Mouse (Mus musculus) WW6 (cell line): ENCODE data around the gene Bet1l.

Source experiments
- DNase-seq: peaks from one replicate; pipeline ENCODE4 v3.0.0-alpha.2; 2013; ENCODE audit warnings: low read depth, low spot score

Bet1l gene

DNA sequence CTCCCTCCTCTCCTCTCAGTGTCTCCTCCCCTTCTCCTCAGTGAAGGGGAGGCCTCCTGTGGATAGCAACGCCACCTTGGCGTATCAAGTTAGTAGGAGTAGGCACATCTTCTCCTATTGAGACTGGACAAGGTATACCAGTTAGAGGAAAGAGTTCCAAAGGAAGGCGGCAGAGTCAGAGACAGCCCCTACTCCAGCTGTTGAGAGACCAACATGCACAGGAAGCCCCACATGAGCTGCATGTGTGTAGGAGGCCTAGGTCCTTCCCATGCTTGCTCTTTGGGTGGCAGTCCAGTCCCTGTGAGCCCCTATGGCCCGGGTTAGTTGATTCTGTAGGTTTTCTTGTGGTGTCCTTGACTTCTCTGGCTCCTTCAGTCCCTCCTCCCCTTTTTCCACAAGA is 24.0 kb downstream of the Bet1l start:
- DNase-seq: no peak

DNA sequence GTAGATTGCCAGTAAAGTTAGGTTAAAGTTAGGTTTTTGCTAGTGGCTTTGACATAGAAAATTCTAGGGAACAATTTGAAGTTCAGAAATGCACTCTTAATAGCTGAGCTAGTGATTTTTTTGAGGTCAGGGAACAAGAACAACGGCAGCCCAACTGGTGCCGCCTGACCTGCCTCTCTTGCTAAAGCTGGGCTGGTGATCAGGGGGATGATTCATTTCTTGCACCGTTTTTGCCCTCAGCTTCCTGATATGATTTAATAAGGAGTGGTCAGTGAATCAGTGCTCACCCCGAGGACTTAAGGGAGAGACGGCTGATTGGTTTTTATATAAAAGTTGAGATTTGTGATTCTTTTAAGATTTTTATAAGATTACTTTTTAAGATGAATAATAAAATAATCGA is 25.9 kb downstream of the Bet1l start:
- no peak for DNase-seq

DNA sequence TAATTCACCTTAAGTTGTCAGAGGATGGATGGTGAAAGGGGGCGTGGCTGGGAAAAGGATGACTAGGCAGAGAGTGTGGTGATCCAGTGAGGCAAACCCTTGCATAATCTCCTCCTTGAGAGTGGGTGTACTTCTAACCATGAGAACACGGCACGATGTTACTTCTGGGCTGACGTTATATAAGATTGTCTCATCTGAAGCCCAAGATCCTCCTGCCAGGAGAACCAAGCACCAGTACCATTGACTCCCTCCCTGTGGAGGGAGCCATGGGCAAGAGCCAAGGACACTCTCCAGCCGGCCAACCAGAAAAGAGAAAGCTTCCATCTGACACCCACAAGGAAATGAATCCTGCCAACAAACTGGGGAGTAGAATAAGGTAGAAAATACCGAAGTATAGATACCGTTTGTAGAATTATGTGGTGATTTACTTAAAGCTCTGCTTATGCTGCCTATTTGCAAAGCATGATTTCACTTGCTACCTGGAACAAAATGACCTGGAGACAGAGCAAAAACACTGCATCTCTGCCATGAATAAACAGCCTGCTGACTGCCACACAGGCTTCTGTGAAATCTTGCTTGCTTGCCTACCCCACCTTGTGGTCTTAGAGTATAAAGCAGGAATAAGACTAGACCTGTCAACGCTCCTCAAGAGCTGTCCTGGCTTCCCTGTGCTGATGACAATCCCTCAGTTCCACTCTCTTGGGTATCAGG is 29.1 kb downstream of the Bet1l start:
- DNase-seq: no peak

DNA sequence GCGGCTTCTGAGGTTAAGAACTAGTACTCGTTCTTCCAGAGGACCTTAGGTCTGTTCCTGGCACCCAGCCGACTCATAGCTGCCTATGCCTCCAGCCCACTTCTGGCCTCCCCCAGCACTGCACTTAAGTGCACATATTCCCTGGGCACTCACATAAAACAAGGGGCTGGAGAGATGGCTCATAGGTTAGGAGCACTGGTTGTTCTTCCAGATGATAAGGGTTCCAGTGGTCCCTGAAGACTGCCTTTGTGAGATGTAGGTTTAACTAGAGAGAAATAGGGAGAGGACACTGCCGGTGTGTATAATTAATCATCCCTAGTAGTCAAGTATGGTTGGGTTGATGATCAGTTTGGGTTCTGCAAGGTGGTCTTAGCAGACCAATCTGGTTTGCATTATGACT is 34.6 kb downstream of the Bet1l start:
- DNase-seq: no peak

DNA sequence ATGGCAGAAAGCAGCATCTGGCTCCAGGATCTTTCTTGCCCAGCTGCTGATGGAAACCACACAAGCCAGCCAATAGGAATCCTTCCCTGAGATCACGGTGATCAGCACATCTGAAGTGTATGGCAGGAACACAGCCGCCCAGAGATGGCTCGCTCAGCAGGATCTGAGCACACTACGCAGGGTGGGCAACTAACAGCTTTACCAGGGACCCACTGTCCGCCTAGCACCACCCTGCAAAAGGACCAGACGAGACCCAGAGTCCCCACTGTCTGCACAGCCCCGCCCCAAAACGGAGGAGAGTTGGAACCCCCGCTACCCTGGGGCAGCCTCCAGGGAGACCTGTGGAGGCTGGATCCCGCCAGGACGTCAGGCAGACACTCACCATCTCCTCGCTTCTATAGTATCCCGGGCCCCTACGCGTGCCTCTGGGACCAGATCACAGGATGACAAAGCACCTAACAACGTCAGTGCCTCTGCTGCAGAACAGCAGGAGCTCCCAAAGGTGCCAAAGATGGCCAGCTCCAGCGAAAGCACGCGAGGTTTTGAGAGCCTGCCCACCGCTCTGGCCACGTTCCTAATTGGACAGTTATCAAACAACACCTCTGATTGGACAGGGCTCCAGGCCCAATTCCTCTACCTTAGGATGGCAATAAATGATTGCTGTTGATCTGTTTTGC is 35.6 kb downstream of the Bet1l start, which contains the start of gene Zfp941:
Gene Zfp941 (minus strand): TSS at position 526 of the 677 bp plus-strand sequence.
- no peak for DNase-seq

DNA sequence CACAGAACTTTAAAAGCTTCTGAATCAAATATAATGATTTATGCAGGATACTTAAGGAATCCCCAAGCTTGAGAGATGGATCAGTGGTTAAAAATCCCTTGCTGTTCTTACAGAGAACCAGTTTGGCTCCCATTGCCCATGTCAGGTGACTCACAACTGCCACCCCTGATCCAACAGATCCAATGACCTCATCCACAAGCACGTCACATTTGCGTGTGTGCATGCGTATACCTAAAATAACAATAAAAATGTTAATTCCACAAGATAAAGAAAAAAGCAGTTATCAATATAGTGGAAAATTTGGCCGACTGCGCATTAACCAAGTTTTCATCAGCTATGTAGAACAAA is 36.1 kb downstream of the Bet1l start:
- no peak for DNase-seq

DNA sequence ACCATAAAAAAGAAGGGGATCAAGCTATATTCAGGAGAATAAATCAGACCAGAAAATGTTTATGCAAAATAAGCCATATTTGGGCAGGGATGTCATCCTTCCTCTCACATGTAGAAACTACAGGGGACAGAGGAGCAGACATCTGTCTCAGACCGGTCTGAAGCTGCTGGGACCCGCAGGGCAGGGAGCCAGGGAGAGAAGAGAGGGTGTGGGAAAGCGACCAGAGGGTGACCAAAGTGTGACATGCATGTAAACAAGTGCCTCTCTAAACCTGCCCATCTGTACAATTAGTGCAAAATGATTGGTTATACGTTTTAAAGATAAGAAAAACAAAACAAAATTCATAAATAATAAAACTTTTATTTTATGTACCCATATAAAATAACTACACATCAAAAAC is 37.2 kb downstream of the Bet1l start:
- DNase-seq: no peak

DNA sequence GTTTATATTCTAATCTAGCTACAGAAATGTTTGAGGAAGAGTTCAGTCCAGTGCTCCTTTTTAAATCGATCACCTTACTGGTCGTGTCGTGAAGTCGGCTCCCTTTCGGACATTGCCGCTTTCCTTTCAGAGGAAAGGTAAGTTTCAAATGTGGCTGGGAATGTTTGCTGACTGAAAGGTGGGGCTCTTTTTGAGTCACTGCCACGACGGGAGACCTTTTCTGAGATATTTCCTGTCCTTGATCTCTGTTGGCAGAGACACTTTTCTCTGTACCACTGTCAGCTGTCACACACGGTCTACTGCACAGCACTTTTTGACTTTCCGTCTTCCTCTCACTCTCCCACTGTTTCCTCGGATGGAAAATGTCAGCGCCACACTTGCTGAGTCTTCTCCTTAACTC is 44.5 kb downstream of the Bet1l start:
- DNase-seq: no peak

DNA sequence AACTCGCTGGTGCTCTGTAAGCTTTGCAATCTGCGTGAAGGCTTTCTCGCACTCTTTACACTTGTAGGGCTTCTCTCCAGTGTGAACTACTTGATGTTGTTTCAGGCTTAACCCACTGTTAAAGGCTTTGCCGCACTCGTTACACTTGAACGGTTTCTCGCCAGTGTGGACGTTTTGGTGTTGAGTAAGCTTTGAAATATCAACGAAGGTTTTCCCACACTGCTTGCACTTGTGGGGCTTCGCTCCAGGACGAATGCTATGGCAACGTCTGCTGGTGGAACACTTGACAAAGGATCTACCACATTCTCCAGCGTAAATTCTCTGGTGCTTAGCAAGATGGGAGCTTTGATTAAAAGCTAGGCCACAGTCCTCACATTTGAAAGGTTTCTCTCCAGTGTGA is 45.7 kb downstream of the Bet1l start:
- no peak for DNase-seq

DNA sequence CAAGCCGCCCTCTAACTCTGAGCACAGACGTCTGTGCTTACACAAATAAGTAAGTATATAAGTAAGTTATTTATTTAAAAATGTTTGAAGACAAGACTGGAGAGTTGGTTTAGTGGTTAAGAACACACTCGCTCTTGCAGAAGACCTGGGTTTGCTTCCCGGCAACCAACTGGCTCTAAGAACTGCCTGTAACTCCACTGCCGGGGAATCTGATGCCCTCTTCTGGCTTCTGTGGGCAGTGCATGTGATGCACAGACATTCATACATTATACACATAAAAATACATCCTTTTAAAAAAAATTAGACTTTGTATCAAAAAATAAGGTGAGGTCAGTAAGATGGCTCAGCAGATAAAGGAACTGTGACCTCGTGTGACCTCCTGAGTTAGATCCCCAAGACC is 46.9 kb downstream of the Bet1l start:
- no peak for DNase-seq

DNA sequence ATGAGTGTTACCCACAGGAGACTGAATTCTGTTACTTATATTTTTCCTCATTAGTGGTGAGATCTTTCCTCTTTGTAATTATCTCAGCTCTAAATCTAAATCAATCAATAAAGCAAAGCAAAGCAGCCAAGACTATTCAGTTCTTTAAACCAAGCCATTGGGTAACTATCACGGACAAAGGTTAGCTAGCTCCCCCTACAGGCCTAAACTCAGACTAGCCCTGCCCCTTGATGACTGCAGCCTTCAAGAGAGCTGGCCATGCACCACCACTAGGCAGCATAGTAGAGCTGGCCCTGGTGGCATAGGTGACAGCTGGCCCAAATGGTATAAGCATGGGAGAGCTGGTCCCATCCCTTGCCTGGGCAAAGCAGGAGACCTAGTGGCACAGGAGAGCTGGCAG is 51.7 kb downstream of the Bet1l start:
- DNase-seq: no peak
